Mouse (Mus musculus) layer of hippocampus, adult 9-11 months (tissue): ENCODE measurements around the gene Ubxn6.

ENCODE experiments used
- DNase-seq: peaks from one replicate; pipeline ENCODE4 v3.0.0; 2022

Ubxn6 gene

DNA sequence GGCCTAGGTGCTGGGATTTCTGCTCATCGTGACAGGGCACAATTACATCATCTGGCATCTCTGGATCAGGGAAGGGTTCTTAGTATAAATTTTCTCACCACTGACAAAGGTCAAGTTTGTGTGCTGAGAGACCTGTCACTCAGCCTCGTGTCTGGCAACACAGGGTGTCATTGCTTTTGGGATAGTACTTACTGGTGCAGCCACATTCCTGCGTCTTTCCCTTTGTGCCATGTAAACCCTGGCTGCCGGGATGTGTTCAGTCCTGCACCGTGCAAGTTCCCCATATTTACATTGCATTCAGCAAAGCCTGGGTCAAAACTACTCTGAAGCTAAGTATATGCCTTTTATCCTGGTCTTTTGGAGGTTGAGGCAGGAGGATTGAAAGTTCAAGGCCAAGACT lies 23.5 kb downstream of the Ubxn6 start:
- DNase-seq = no peak

DNA sequence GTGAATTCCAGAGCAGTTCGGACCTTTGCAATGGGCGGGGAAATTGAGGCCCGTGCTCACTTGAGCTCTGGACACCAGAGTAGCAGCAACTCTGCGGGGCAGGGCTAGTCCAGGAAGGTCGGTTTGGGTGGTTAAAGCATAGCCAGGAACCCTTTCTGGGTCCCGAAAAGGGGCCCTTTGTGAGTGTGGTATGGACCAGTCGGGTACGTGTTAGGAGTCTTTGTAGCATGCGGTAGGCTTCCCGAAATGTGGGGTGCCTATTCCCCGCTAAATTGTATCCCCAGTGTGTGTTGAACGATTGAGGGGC lies 34.0 kb downstream of the Ubxn6 start:
- no peak for DNase-seq

DNA sequence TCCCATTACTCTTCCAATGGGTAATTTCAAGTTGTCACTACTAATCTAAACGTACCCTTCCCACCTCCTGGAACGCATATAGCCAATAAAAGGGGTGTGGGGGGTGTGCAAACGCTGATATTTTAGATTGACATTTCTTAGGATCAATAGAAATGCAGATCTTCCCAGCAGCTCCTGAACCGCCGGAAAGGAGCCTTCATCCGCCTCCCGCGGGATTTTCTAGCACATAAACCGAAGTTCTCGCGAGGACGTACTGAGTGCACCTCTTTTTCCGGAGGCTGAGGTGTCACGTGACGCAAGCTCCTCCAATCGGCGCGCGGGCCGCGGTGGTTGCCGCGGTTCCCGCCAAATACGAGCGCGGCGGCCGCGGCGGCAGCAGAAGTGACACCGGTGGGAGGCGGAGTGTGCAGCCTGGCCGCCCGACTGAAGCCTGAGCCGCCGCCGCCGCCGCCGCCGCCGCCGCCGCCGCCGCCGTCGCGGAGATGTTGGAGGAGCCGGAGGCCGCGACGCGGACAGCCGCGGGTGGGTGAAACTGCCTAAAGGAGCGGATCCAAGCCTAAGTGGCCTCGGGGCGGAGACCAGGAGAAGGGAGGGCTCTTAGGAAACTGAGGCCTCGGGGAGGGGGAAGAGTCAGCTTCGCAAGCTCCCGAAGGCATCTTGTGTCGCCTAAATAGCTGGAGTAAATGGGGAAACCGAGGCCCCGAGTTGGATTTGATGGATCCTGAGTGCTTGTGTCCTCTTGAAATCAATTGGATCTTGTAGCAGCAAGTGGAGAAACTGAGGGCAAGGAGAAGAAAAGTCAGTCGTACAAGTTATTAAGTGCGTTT lies 34.6 kb downstream of the Ubxn6 start, which contains the start of gene Chaf1a:
Gene Chaf1a, plus strand, starts transcription at position 410 of the 827 bp plus-strand sequence.
- peak; percentile 98 for DNase-seq

DNA sequence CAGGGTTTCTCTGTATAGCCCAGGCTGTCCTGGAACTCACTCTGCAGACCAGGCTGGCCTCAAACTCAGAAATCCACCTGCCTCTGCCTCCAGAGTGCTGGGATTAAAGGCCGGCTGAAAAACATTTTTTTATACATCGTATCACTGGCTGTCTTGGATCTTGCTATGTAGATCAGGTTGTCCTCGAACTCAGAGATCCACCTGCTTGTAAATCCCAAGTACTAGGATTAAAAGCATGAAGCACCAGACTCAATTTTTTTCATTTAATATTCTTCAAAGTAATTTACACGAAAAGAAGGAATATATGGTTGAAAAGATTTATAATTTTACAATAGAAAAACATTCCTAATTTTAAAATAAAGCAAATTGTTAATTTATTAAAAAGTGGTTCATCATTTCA lies 35.5 kb downstream of the Ubxn6 start:
- no peak for DNase-seq

DNA sequence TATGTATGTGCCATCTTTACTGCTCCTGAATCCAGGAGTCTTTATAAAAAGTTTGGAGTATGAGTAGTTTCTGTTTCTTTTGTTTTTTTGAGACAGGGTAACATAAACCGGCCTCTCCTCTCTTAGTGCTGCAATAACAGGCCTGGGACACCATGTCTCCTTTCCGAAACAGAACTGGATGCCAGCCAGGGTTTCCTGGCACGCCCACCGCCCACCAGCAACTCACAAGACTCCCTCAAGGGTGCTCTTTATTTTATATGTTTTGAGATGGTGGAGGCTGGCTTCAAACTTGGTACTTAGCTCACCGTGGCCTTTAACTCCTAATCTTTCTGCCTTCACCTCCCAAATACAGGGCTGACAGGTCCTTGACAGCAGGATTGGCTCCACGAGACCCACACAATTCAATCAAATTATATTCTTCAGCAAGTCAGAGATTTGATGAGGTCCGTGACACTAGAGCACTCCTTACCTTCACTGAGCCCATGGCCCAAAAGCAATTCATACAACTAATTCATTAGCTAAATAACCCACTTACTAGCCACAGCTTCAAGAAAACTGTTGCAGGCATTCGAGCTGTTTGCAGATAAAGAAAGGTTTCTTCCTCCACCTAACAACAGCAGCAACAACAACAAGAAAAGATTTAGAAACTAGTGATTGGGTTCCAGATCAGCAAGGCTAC lies 36.1 kb downstream of the Ubxn6 start:
- DNase-seq = no peak

DNA sequence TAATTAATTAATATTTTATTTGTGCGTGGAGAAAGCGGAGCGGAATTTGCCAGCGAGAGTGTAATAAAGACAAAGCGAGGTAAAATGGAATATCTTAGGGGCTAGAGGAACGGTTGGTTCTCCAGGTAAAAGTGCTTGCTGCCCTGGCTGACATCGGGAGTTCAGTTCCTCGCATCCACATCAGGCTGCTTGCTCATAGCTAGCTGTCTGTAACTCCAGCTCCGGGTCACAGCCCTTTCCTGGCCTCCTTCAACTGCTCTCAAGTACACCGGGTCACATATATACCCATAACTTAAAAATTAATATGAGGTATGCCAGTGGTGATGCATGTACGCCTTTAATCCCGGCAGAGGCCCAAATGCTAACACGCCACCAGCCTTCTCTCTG lies 37.9 kb downstream of the Ubxn6 start:
- DNase-seq = no peak

DNA sequence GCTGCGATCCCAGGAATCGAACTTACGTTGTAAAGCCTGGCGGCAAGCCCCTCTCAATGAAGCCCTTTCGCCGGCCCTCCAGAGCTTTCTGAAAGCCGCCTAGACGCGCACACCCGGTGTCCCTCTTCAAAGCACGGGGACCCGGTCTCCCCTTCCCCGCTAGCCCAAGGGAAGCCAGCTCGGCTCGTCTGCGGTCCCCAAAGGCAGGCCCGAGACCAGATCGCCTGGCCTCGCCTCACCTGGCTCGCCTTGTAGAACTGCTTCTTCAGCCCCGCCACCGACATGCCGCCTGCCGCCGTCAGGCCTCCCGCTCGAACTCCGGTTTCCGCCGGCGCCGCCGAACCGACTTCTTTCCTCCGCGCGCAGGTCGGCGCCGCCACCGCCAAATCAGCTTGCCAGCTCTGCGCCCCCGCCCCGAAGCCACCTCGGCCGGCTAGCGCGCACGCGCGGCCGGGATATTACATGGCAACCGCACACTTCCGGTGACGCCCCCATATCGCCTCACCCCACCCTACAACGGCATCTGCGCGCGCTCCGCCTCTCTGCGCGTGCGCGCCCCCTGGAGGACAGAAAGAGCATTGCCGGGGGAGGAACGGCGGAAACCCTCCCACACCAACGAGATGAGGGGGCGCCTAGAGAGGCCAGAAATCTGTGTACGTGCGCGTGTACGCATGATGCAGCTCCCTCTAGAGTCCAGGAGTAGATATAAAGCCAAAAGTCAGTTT lies 38.5 kb downstream of the Ubxn6 start, which contains the start of gene Sh3gl1:
Gene Sh3gl1, minus strand, starts transcription at position 460 of the 725 bp plus-strand sequence.
- peak; percentile 99 for DNase-seq

DNA sequence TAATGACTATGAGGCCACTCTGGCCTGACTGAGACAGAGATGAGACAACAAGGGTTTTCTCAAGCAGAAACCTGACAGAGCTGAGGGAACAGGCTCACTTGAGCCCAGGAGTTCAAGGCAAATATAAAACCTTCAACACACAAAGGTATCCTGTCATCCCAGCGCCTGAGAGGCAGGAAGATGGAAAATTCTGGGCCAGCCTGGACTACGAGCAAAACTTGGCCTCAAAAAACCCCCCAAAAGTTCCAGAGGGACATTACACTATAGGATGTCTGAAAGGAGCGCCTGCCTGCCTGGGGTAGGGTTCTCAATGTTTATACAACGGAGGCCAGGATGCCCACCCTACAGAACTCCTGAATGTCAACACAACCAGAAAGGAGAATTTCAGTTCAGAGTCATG lies 39.6 kb downstream of the Ubxn6 start:
- DNase-seq = no peak

DNA sequence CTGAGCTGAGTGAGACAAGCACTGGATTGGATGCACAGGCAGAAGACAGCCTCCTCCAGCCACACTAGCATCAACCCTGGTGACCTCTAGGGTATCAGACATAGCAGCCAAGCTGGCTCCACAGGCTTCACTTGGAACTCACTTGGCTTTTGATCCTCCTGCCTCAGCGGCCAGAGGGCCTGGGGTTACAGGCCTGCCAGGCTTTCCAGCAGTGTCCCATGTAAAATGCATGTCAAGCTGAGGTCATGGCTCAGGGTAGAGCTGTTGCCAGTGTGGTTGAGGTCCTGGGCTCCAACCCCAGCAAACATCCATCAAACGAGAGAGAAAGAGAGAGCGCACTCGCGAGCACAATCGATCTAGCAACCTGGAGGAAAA lies 40.1 kb downstream of the Ubxn6 start:
- DNase-seq = no peak

DNA sequence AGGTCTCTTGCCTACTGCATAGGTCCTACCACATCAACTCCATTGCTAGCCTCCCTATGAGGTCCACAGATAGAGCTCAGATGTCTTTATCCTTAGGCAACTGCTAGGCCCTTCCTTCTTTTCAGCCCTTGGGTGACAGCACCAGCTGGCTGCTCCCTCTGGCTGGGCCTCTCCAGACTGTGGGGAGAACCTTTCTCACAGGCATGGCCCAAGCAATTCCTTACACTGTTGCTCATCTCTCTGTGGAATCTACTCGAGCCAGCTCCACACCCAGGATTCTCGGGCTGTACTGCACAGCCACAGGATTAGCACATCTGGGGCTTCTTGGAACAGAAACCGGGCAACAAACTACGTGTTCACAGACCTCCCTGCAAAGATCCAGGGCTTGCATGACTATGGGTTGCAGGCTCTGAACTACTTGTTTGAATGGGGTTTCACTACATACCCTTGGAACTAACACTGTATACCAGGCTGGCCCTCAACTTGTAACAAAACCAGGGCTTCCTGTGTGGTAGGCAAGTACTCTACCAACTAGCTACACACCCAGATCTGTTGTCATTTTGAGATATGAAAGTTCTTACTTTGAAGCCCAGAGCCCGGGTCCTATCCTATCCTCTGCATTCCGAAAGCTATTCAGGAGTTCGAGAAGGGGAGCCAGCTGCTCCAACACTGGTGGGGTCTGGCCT lies 40.6 kb downstream of the Ubxn6 start:
- no peak for DNase-seq

DNA sequence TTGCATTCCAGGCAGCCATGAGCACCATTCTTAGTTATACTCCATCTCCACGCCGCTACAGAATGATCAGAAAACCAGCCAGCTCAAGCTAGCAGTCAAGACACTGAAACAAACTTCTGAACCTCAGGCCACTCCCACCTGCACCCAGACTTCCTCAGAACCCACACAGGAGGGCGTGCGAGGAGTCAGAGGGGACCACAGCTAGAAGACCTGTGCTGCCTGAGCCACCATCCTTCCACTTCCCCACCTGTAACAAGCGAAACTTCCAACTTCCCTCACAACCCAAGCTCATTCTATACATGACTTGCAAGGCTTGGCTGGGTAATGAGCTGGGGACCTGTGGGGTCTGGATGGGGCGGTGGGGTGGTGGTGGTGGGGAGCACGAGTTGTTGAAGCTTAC lies 42.0 kb downstream of the Ubxn6 start:
- DNase-seq = no peak

DNA sequence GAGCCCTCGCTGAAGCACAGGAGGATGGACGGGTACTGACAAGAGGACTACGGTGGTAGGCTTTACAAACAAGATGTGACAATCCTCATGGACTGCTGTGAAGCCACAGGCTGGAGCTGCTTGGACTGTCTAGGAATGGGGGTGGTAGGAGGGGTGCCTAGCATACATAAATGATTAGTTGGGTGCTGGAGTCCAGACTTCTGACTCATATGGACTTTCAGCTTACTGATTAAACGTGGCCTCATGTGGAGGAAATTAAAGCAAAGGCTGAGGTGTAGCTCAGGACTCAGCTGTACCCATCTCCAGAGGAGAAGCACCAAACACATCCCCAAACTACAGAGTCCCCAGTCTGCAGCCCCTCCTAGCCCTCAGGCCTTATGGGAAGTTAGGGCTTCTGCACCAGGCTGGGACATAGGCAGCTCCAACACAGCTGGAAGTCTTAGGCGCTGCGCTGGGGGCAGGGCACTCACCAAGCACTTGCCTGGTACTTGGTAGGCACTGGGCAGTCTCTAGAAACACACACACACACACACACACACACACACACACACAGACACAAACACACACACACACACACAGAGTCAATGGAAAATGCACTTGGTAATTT lies 42.6 kb downstream of the Ubxn6 start:
- DNase-seq = no peak

DNA sequence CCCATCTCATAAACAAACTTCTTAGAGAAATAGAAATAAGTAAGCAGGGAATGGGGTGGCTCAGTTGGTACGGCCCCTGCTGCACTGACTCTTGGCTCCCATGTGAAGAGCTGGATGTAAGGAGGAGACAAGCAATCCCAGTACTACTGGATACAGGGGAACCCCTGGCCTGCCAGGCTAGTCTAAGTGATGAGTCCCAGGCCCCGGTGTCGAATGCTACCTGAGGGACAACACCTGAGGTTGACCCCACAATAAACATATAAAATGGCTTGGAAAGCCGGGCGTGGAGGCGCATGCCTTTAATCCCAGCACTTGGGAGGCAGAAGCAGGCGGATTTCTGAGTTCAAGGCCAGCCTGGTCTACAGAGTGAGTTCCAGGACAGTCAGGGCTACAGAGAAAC lies 43.4 kb downstream of the Ubxn6 start:
- DNase-seq = no peak

DNA sequence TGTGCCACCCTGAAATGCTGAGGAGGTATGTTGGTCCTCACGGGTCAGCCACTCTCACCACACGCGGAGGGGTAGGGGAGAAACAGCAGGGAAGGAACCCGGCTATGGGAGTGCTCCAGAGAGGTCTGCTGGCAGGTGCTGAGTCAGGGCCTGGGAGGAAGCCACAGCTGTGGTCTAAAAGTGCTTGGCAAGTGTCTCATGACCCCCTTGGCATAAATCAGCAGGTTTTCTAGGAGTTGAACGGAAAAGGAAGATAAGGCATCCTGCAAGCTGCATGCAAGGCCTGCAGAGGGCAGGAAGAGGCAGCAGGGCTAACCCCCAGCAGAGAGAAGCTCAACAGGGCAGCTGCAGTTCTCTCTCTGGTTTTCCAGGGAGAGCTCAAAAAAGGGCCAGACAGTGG lies 43.9 kb downstream of the Ubxn6 start:
- peak; percentile 73 for DNase-seq

DNA sequence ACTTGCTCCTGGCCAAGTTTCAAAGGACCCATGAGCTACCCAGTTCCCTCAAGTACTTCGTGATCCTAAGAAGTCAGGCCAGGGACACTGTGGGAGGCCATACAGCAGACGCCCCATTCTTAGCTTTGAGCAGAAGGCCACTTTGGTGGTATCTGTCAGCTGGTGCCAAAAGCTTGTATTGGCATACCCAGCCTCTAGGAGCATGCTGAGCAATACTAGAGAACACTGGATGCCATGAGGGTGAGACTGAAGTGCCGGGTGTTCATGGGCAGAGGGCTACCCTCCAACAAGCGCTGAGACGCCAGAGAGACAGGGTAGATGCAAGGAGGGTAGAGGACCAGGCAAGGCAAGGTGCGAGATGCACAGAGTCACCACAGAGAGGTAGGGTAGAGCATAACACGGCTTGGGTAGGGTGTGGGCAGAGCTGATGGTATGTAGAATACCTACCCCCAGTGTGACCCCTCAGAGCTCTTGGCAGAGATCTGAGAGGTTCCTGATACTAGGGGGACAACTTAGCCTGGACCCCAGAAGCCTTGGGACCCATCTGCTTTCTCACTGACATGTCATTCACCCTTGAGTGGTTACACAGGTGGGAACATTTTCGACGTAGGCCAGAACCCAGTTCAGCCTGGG lies 44.5 kb downstream of the Ubxn6 start:
- no peak for DNase-seq

DNA sequence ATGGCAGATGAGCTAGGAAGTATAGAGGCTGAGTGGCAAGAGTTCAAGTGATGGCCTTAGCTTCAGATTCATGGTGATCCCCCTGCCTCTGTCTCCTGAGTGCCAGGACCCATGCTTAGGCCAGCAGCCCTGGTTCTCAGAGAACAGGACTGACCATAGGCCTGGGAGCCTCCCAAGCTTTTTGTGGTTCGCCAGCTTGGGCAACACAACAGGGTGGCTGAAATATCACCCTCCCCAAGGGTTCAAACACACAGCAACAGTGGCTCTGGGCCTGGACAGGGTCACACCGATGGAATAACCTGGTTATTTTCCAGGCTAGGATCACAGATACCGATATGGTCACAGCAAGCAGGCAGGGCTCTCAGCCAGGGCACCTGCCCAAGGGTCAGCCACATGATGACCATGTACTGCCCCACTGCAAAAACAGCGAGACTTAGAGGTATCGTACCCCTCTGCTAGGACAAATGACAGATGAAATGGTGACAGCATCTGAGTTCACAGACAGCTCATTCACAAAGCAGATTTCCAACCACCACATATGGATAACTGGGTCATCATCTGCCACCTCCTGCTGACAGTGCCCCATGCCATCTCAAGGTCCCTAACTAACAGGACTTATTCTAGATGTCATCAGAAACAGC lies 46.9 kb downstream of the Ubxn6 start:
- DNase-seq = no peak

DNA sequence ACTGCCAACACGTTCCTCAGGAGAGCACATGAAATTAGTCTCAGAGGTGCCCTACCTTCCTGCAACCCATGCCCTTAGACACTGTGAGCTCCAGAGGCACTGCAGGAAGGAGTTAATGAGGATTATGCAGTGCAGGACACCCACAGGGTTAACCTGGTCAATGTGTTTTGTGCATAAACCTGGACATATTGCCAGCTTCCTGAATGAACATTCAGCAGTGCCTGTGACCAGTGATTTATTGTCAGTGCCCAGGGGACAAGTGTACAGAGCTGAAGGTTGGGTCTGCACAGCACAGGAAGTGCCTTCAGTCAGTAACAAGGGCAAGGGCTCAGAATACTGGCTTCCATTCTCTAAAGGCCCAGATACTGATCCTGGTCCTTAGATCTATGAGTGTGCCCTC lies 47.9 kb downstream of the Ubxn6 start:
- no peak for DNase-seq

DNA sequence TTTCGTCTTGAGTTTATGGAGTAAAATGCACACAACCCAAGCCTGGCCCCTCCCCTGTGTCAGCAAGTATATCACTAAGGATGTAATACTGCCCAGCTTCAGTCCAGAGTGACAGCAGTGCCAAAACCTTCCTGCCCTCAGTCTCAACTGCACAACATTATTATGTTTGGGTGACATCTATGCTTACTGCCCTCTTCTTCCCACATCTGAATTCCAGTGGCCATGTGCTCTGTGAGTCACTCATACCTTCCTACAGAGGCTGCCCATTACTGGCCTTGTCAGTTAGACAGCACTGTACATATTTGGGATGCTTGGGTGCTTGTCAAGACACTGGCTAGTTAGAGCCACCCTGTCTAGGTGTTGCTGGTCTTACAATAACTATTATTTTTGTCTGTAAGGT lies 48.5 kb downstream of the Ubxn6 start:
- no peak for DNase-seq

DNA sequence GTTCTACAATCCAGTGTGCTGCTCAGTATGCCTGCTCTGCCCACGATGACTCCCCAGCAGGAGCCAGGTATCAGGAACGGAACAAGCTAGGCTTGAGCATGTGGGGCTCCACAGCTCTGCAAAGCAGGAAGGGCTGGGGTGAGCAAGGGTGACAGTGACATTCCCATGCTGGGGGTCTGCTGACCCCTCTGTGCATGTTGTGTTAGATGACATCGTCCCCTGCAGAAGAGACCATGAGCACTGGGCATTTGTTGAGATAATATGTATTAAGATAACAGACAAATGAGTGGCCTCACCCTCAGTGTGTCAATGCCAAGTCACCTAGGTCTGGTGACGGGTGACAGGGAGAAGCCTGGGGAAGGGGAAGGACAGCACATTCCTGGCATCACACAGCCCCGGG lies 49.9 kb downstream of the Ubxn6 start:
- DNase-seq = no peak

DNA sequence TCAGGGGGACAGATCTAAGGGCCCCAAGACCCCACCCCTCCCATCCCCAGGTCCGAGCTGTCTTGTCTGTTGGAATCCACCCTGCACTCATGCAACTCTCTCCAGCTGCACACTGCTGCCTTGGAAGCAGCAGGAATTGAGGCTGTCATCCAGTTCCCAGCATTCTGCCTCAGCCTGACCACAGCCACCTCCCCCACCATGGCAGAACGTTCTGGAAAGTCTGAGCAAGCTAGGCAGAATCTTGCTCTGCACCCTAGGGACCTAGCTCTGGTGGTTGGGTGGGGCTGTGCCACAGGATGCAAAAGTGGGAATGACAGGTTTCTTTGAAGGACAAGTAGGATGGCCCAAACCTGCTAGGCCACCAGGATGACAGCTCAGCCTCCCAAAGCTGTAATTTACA lies 50.4 kb downstream of the Ubxn6 start:
- no peak for DNase-seq

DNA sequence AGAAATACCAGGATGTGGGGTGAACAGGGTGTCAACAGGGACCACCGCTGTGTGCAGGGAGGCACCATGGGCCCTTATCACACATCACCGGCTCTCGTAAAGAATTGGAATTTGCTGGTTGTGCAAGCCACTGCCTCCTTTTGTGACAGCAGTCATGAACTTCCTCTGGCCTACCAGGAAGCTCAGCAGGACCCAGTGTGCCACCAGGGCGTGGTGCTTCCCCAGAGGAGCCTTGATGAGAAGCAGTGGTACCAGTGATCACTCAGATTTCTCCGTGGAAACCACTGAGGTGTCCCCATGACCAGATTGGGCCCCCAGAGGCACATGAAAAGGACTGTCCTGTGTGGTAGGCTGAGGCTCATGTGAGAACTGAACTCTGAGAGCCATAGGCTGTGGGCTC lies 51.4 kb downstream of the Ubxn6 start:
- no peak for DNase-seq

DNA sequence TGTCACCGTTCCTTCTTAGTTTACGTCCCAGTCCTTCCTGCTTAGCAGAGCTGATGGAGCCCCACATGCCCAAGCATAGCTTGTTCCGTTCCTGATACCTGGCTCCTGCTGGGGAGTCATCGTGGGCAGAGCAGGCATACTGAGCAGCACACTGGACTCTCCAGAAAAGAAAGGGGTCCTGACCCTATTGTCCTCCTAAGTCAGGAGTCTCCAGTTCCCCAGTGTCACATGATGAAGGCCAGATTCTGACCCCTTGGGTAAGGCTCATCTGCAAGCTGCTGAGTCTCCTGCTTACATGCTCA lies 51.9 kb downstream of the Ubxn6 start:
- no peak for DNase-seq
